15 mouse cellular contexts compared by ENCODE assay signal in the genomic region with DNA sequence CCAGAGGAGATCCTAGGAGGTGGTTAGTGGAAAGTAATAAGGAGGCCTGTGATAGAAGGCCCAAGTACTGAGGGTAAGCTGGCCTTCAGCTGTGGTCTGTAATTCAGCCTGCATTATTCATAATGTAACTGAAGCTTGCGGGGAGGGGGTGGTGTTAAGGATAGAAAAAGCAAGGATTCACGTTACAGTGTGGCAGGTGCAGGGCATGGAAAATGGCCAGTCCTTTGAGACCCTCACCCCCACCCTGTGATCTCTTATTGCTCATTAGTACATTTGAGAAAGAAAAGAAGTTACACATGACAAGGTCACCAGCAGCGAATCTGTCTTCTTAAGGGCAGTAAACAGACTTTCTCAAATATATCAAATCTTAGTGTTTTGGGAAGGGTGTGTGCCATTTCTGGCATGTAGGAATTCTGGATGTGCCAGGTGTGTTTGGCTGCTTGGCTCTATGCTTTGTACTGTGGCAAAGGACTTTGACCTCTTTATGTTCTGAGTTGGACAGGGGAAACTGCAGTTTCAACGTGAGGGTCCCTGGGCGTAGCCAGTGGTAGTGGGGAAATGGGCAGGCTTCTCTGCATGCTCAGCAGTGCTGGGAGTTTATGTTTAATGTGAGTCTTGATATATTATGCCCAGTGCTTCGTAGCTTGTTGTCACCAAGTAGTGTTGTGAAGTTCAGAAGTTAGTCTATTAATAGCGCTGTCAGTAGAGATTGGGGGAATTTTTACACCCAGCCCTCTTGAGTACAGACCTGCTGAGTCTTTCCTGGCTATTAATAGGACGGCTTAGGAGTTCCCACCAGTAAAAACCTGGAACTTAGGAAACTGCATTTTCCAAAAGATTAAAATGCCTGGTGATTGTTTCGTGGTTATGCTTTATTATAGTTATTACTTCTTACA. TPM values are rescaled to one million over a fixed set of nuclear protein-coding genes. Genes with fewer than 3 reads are reported as not detected.
DNase-seq lines count a peak whose midpoint lies in the region; ATAC-seq and TF ChIP-seq lines count a peak whose summit lies in the region.
"Had no signal": no experiment of that assay in that cellular context is flagged by ENCODE, and none has a peak within 500 bp of the region (broad histone marks: within the 10 kb centered on the region; RNA-seq: fewer than 3 reads in every experiment).

No protein-coding gene starts in this region.

- H3K27ac ChIP-seq in layer of hippocampus, adult 2 months: peak overlapping the region; percentile 28; the same call in 1 of the 2 replicates
- H3K27ac ChIP-seq in embryonic facial prominence, embryonic 14.5 days (replicated peaks; ENCODE audit: low read depth, low read length): 0 out of 2 replicates have a peak overlapping the region, but pooled peaks have one; percentile 4
- peak overlapping the region; percentile 96 for H3K27ac ChIP-seq in heart, embryonic 13.5 days (replicated peaks)
- H3K27ac ChIP-seq in liver, postnatal 0 days (ENCODE audit: low read depth): no peak overlapping the region
- H3K27ac ChIP-seq: liver, embryonic 14.5 days; neural tube, embryonic 12.5 days had no signal

- H3K4me2 ChIP-seq in embryonic facial prominence, embryonic 14.5 days (ENCODE audit: low read depth, low read length): no peak overlapping the region
- peak overlapping the region; percentile 67 for H3K4me2 ChIP-seq in heart, embryonic 13.5 days
- no peak overlapping the region for H3K4me2 ChIP-seq in liver, postnatal 0 days (ENCODE audit: low read depth, low read length)
- H3K4me2 ChIP-seq: neural tube, embryonic 12.5 days had no signal

- TF ChIP-seq EP300 in liver, postnatal 0 days (IDR thresholded peaks at IDR 0.05; ENCODE audit: low read depth): no peak

- DNase-seq in layer of hippocampus, adult 2 months (ENCODE audit: low spot score in 2 of 2): no peak
- no peak for DNase-seq in layer of hippocampus, postnatal 25 days (ENCODE audit: extremely low spot score in 1 of 2, low spot score in 1 of 2)
- peak; percentile 44 for DNase-seq in embryonic facial prominence, embryonic 14.5 days (ENCODE audit: low spot score)
- DNase-seq in skeletal muscle tissue, adult 2 months (ENCODE audit: low read depth, low spot score): peak; percentile 78
- DNase-seq in liver, postnatal 0 days: no peak
- DNase-seq in adrenal gland, postnatal 4 days (ENCODE audit: low spot score in 2 of 2): no peak
- DNase-seq: cerebellum, adult 8-10 months; forebrain, postnatal 0 days; kidney, adult 8-10 months; lung, postnatal 14 days had no signal

- peaks cover 10% of the 10 kb centered on the region for H3K4me1 ChIP-seq in embryonic facial prominence, embryonic 14.5 days (ENCODE audit: control insufficient read depth, insufficient read depth, low read length)
- H3K4me1 ChIP-seq in heart, embryonic 13.5 days: peaks cover 58% of the 10 kb centered on the region
- H3K4me1 ChIP-seq in liver, postnatal 0 days (ENCODE audit: insufficient read depth): peaks cover 17% of the 10 kb centered on the region

- H3K36me3 ChIP-seq in embryonic facial prominence, embryonic 14.5 days (ENCODE audit: control insufficient read depth, insufficient read depth, low read length): peaks cover 43% of the 10 kb centered on the region
- H3K36me3 ChIP-seq in heart, embryonic 13.5 days: peaks cover 56% of the 10 kb centered on the region
- H3K36me3 ChIP-seq in liver, postnatal 0 days (replicated peaks; ENCODE audit: insufficient read depth, low read length): peaks cover 38% of the 10 kb centered on the region

- TF ChIP-seq CTCF in layer of hippocampus, adult 2 months (conservative IDR thresholded peaks at IDR 0.05): no peak
- no peak for TF ChIP-seq CTCF in liver, postnatal 0 days (IDR thresholded peaks at IDR 0.05; ENCODE audit: low read depth)

- 80% methylated on average over 9 of the region's 9 CpGs for WGBS in embryonic facial prominence, embryonic 14.5 days
- 49% methylated on average over 9 of the region's 9 CpGs for WGBS in heart, embryonic 13.5 days
- WGBS in liver, postnatal 0 days (ENCODE audit: insufficient replicate concordance): 73% methylated on average over 9 of the region's 9 CpGs

- no peaks in the 10 kb centered on the region for H3K27me3 ChIP-seq in embryonic facial prominence, embryonic 14.5 days (replicated peaks; ENCODE audit: control insufficient read depth, insufficient read depth, low read length)
- no peaks in the 10 kb centered on the region for H3K27me3 ChIP-seq in heart, embryonic 13.5 days (replicated peaks)
- no peaks in the 10 kb centered on the region for H3K27me3 ChIP-seq in liver, postnatal 0 days (ENCODE audit: insufficient read depth, low read length)
- H3K27me3 ChIP-seq: neural tube, embryonic 12.5 days had no signal

- no peak overlapping the region for H3K9ac ChIP-seq in embryonic facial prominence, embryonic 14.5 days (ENCODE audit: low read depth, low read length)
- peak overlapping the region; percentile 67 for H3K9ac ChIP-seq in heart, embryonic 13.5 days
- no peak overlapping the region for H3K9ac ChIP-seq in liver, postnatal 0 days (replicated peaks)
- H3K9ac ChIP-seq: forebrain, postnatal 0 days; liver, embryonic 14.5 days; neural tube, embryonic 12.5 days had no signal

- no peak for ATAC-seq in embryonic facial prominence, embryonic 14.5 days (ENCODE audit: low read depth)
- no peak for ATAC-seq in heart, embryonic 13.5 days (ENCODE audit: extremely low read depth, insufficient number of reproducible peaks, low FRiP score, low TSS enrichment)
- no peak for ATAC-seq in liver, postnatal 0 days
- ATAC-seq: CD4-positive, CD25-positive, alpha-beta regulatory T cell, adult 4 months; forebrain, postnatal 0 days; midbrain, embryonic 16.5 days had no signal

- no peak overlapping the region for H3K4me3 ChIP-seq in layer of hippocampus, adult 2 months
- no peak overlapping the region for H3K4me3 ChIP-seq in embryonic facial prominence, embryonic 14.5 days (ENCODE audit: low read depth, low read length)
- H3K4me3 ChIP-seq in heart, embryonic 13.5 days: peak overlapping the region; percentile 31
- no peak overlapping the region for H3K4me3 ChIP-seq in liver, postnatal 0 days (ENCODE audit: low read depth, low read length)
- H3K4me3 ChIP-seq: neural tube, embryonic 12.5 days had no signal

- 0 out of 2 replicates have a peak, but pooled peaks cover under 1% of the 10 kb centered on the region for H3K9me3 ChIP-seq in embryonic facial prominence, embryonic 14.5 days (ENCODE audit: control insufficient read depth, low read length)
- H3K9me3 ChIP-seq in heart, embryonic 13.5 days: no peaks in the 10 kb centered on the region
- H3K9me3 ChIP-seq in liver, postnatal 0 days (ENCODE audit: low read length): no peaks in the 10 kb centered on the region
- H3K9me3 ChIP-seq: neural tube, embryonic 12.5 days had no signal

RNA-seq across cellular contexts. Expression of a gene that starts 3.7 kb away (rescaled TPM):
- 10 to 100 TPM; 50.3 to 50.9 TPM for total RNA-seq in layer of hippocampus, adult 2 months (2021)
- total RNA-seq in layer of hippocampus, postnatal 25 days (2021): 10 to 100 TPM; 52.9 to 54.8 TPM
- 9.0 and 10.1 TPM in 2 replicates for polyA plus RNA-seq in embryonic facial prominence, embryonic 14.5 days (2014; fragmentation: Nextera tagmentation; extraction: Ambion mirVana)
- 4.2 and 4.8 TPM in 2 replicates for polyA plus RNA-seq in heart, embryonic 13.5 days (2015; fragmentation: Nextera tagmentation; extraction: Ambion mirVana)
- polyA plus RNA-seq in liver, postnatal 0 days (2015; fragmentation: Nextera tagmentation; extraction: Ambion mirVana): 2.6 and 2.7 TPM in 2 replicates
- 10 to 100 TPM; 71.0 to 74.0 TPM for total RNA-seq in adrenal gland, postnatal 4 days (2021)

RNA-seq across cellular contexts. Expression of a gene that starts 57.2 kb away (rescaled TPM):
- 10 to 100 TPM; 19.7 to 21.1 TPM for total RNA-seq in layer of hippocampus, adult 2 months (2021)
- total RNA-seq in layer of hippocampus, postnatal 25 days (2021): 10 to 100 TPM; 19.3 TPM
- 18.7 and 19.4 TPM in 2 replicates for polyA plus RNA-seq in embryonic facial prominence, embryonic 14.5 days (2014; fragmentation: Nextera tagmentation; extraction: Ambion mirVana)
- polyA plus RNA-seq in heart, embryonic 13.5 days (2015; fragmentation: Nextera tagmentation; extraction: Ambion mirVana): 16.0 and 17.0 TPM in 2 replicates
- polyA plus RNA-seq in liver, postnatal 0 days (2015; fragmentation: Nextera tagmentation; extraction: Ambion mirVana): 4.9 and 5.4 TPM in 2 replicates
- 10 to 100 TPM; 36.2 to 38.1 TPM for total RNA-seq in adrenal gland, postnatal 4 days (2021)

Comparison
In these comparisons a context has a peak if more than half of its experiments do, and no peak if none do; other contexts are left out.
1. DNase-seq: peak in embryonic facial prominence, embryonic 14.5 days (single experiment) and skeletal muscle tissue, adult 2 months (single experiment); none in layer of hippocampus, adult 2 months (0 of 2), layer of hippocampus, postnatal 25 days (0 of 2), liver, postnatal 0 days (single experiment) and adrenal gland, postnatal 4 days (0 of 2).